Mouse (Mus musculus) embryonic facial prominence, embryonic 13.5 days (tissue): ENCODE data around the gene Bend7. TPM values are rescaled to one million over a fixed set of nuclear protein-coding genes. Genes with fewer than 3 reads are reported as not detected.

Experiments
- ATAC-seq: fragments of 200-750 bp; cut with Nextera tagmentation; 2 replicates; pipeline ENCODE4 v1.8.0; 2017; ENCODE audit warnings: low read depth; ENCODE audit not compliant: insufficient number of reproducible peaks, insufficient read depth, low FRiP score, low TSS enrichment
- H3K27ac ChIP-seq: fragments of 300-500 bp; sonication (generic); 2 replicates; pipeline ENCODE4 v1.5.1; 2015; ENCODE audit warnings: moderate library complexity, mild to moderate bottlenecking, inconsistent platforms
- H3K27me3 ChIP-seq: fragments of 300-500 bp; sonication (generic); 2 replicates; pipeline ENCODE4 v1.6.1; 2015; ENCODE audit warnings: mild to moderate bottlenecking, inconsistent platforms
- H3K36me3 ChIP-seq: fragments of 300-500 bp; sonication (generic); 2 replicates; pipeline ENCODE4 v1.6.1; 2015; ENCODE audit warnings: mild to moderate bottlenecking, inconsistent platforms
- H3K4me1 ChIP-seq: fragments of 300-500 bp; sonication (generic); 2 replicates; pipeline ENCODE4 v1.6.1; 2015; ENCODE audit warnings: inconsistent platforms
- H3K4me2 ChIP-seq: fragments of 300-500 bp; sonication (generic); 2 replicates; pipeline ENCODE4 v1.6.1; 2015; ENCODE audit warnings: moderate library complexity, mild to moderate bottlenecking, inconsistent platforms
- H3K4me3 ChIP-seq: fragments of 300-500 bp; sonication (generic); 2 replicates; pipeline ENCODE4 v1.5.1; 2015; ENCODE audit warnings: mild to moderate bottlenecking, inconsistent platforms
- H3K9ac ChIP-seq: fragments of 300-500 bp; sonication (generic); 2 replicates; pipeline ENCODE4 v1.6.1; 2015; ENCODE audit warnings: mild to moderate bottlenecking, inconsistent platforms
- H3K9me3 ChIP-seq: fragments of 300-500 bp; sonication (generic); 2 replicates; pipeline ENCODE4 v1.6.1; 2016; ENCODE audit warnings: inconsistent platforms
- WGBS: fragments of 180-500 bp; shearing (Covaris S2); methylation state at CpG from one replicate; pipeline ENCODE4 v1.1.7; 2015; ENCODE audit warnings: mixed read lengths; 5-methylcytosine and 5-hydroxymethylcytosine counted together
- polyA plus RNA-seq: library from polyadenylated mRNA; unstranded; fragments of >200 nt; fragmentation: Nextera tagmentation; extraction: Ambion mirVana; gene quantifications from 2 replicates; pipeline ENCODE4 v1.2.1, GENCODE M21; 2015

Bend7 gene
- 1.4 and 2.7 TPM in 2 replicates for polyA plus RNA-seq

GRCm38 (mm10) chr2:4717769-4718661 is at the start of gene Bend7:
Bend7 (plus strand) TSS chr2:4717831.
- ATAC-seq: peak; percentile 67
- Histone ChIP-seq H3K4me3 (peak within 1 kb of the TSS; percentile 74), H3K27ac (no peak within 1 kb of the TSS), H3K9me3 (no peaks in the 10 kb centered on the region), H3K27me3 (peaks cover 51% of the 10 kb centered on the region), H3K36me3 (no peaks in the 10 kb centered on the region), H3K9ac (peak within 1 kb of the TSS; percentile 77), H3K4me2 (peak within 1 kb of the TSS; percentile 91), H3K4me1 (no peaks in the 10 kb centered on the region)
- under 1% methylated on average over 90 of the region's 124 CpGs for WGBS

GRCm38 (mm10) chr2:4668626-4669025 is 49.0 kb upstream of the Bend7 start:
- no peak for ATAC-seq

GRCm38 (mm10) chr2:4669701-4670100 is 47.9 kb upstream of the Bend7 start:
- WGBS: 85% methylated on average over 8 of the region's 8 CpGs
- no peak overlapping the region for H3K4me2 ChIP-seq
- H3K36me3 ChIP-seq: no peaks in the 10 kb centered on the region
- no peak for ATAC-seq
- no peak overlapping the region for H3K27ac ChIP-seq
- no peaks in the 10 kb centered on the region for H3K27me3 ChIP-seq
- no peak overlapping the region for H3K4me3 ChIP-seq
- H3K4me1 ChIP-seq: no peaks in the 10 kb centered on the region
- H3K9me3 ChIP-seq: no peaks in the 10 kb centered on the region
- H3K9ac ChIP-seq: no peak overlapping the region

More at GRCm38 (mm10) chr2:4668626-4669025, 49.0 kb upstream of the Bend7 start:
- Histone ChIP-seq H3K4me2 (no peak overlapping the region), H3K27ac (no peak overlapping the region), H3K36me3 (no peaks in the 10 kb centered on the region), H3K9me3 (no peaks in the 10 kb centered on the region), H3K4me1 (no peaks in the 10 kb centered on the region), H3K4me3 (no peak overlapping the region), H3K9ac (no peak overlapping the region), H3K27me3 (no peaks in the 10 kb centered on the region)
- 81% methylated on average over 2 of the region's 2 CpGs for WGBS

GRCm38 (mm10) chr2:4671636-4672035 is 46.0 kb upstream of the Bend7 start:
- H3K9ac ChIP-seq: no peak overlapping the region
- H3K36me3 ChIP-seq: no peaks in the 10 kb centered on the region
- WGBS: 83% methylated on average over 8 of the region's 8 CpGs
- no peaks in the 10 kb centered on the region for H3K27me3 ChIP-seq
- H3K4me3 ChIP-seq: no peak overlapping the region
- H3K27ac ChIP-seq: no peak overlapping the region
- H3K4me1 ChIP-seq: no peaks in the 10 kb centered on the region
- no peak for ATAC-seq
- no peak overlapping the region for H3K4me2 ChIP-seq
- H3K9me3 ChIP-seq: no peaks in the 10 kb centered on the region

DNA sequence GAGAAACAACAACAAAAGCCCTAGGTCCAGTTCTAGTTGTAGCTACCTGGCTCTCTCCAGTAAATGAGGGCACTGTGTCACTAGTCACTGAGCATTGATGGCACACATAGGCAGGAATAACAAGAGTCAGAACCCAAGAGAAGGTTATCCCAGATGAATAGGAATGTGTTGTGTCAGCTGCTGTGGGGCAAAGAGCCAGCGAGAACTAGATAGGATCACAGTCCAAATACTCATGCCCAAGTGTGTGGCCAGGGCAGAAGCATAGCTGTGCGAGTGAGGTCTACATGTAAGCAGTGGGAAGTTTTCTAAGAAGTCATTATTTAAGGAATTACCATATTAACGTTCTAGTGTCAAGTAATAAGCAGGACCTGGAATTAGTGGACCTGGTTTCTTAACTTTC is 37.7 kb upstream of the Bend7 start:
- H3K27ac ChIP-seq: no peak overlapping the region
- ATAC-seq: no peak
- no peaks in the 10 kb centered on the region for H3K9me3 ChIP-seq
- H3K27me3 ChIP-seq: no peaks in the 10 kb centered on the region
- no peak overlapping the region for H3K4me3 ChIP-seq
- no peaks in the 10 kb centered on the region for H3K36me3 ChIP-seq
- H3K4me1 ChIP-seq: no peaks in the 10 kb centered on the region
- H3K9ac ChIP-seq: no peak overlapping the region
- no peak overlapping the region for H3K4me2 ChIP-seq
- 82% methylated on average over 3 of the region's 3 CpGs for WGBS

DNA sequence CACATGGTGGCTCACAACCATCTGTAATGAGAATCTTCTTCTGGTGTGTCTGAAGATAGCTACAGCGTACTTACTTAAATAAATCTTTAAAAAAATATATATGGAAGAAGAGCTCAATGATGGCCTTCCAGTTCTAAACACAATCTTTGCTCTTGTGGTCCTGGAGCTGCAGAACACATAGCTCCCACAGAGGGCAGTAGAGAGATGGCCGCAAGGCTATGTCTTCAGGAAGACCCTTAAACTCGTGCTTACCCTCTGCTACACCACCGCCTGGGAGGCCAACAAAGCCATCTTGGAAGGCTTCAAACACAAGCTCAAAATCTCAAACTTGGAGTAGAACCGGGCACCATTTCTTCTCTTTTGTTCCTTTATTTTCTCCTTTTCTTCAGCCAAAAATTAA is 6.4 kb upstream of the Bend7 start:
- H3K4me3 ChIP-seq: no peak overlapping the region
- H3K36me3 ChIP-seq: no peaks in the 10 kb centered on the region
- H3K27ac ChIP-seq: no peak overlapping the region
- ATAC-seq: no peak
- H3K4me1 ChIP-seq: no peaks in the 10 kb centered on the region
- no peaks in the 10 kb centered on the region for H3K9me3 ChIP-seq
- 52% methylated on average over 5 of the region's 5 CpGs for WGBS
- no peak overlapping the region for H3K9ac ChIP-seq
- peaks cover 15% of the 10 kb centered on the region for H3K27me3 ChIP-seq
- no peak overlapping the region for H3K4me2 ChIP-seq

DNA sequence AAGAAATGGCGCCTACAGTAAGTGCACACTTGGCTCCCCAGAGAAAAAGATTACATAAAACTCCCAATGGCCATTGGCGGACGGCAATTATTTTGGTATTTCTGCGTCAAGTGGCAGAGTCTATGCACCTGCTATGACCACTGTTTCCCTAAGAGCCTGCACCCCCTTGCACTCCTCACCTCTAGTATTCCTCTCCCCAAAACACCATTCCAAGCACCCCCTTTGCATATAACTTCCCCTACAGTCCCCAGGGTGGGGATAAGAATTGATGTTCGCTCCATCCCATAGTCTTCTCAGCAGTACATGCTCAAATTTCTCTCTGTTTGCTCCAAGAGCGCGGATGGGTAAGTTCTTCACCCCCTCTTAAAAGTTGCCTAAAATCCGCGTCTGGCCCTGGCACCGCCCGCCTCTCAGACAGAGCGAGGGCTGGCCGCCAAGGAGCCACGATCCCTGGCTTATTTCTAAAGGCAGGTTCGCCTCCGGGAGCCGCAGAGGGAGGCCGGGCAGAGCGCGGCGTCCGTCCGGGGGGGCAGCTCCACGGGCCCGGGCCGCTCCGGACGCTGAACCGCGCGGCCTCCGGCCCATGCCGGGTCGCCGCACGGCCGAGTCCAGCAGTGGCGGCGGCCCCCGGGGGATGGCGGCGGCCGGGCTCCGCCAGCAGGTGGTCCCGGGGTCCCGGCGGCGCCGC is 406 bp upstream of the Bend7 start:
- Histone ChIP-seq H3K27me3 (peaks cover 46% of the 10 kb centered on the region), H3K9ac (peak overlapping the region; percentile 77), H3K27ac (no peak overlapping the region), H3K4me1 (no peaks in the 10 kb centered on the region), H3K4me2 (peak overlapping the region; percentile 91), H3K4me3 (peak overlapping the region; percentile 74), H3K36me3 (no peaks in the 10 kb centered on the region), H3K9me3 (no peaks in the 10 kb centered on the region)
- ATAC-seq: peak; percentile 62; the same call in 1 of the 2 replicates
- 2% methylated on average over 42 of the region's 49 CpGs for WGBS

DNA sequence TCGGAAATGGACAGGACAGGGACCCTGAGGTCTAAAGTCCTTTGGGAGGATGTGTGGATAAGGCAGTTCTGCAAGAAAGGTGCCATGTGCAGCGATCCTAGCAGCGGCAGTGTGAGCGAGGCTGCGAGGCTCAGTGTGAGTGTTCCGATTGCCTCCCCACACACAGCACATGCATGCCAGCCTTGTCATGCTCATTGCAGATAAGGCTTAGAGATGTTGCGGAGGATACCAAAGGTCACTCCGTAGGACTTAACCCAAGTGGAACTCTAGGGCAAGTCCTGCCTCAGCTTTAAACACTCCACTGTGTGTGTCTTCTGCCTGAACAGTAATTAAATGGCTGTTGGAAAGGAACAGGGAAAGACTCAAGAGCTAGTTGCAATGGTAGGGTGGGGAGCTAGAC is 5.5 kb downstream of the Bend7 start:
- H3K27ac ChIP-seq: no peak overlapping the region
- WGBS: 84% methylated on average over 8 of the region's 8 CpGs
- H3K4me1 ChIP-seq: no peaks in the 10 kb centered on the region
- no peak overlapping the region for H3K4me3 ChIP-seq
- peaks cover 26% of the 10 kb centered on the region for H3K27me3 ChIP-seq
- no peak overlapping the region for H3K4me2 ChIP-seq
- H3K9me3 ChIP-seq: no peaks in the 10 kb centered on the region
- no peak overlapping the region for H3K9ac ChIP-seq
- no peak for ATAC-seq
- H3K36me3 ChIP-seq: no peaks in the 10 kb centered on the region

DNA sequence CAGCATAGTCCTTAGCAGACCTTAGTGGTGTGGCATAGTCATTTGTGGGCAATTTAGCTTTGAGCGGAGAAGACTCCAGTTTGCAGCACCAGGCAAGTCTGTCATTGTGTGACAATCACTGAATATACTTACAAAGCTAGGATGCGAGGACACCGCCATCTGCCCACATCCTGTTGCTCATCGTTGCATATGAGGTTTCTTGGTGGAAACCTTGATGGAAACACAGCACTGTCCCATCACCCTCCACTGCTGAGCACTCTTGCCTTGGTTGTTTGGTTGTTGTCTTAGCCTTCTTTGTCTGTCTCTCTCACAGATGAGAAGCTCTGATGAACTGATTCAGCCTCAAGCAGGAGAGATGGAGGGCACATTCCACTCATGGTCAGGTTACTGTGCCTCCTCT is 12.5 kb downstream of the Bend7 start:
- Histone ChIP-seq H3K27ac (no peak overlapping the region), H3K27me3 (no peaks in the 10 kb centered on the region), H3K4me2 (no peak overlapping the region), H3K4me1 (no peaks in the 10 kb centered on the region), H3K36me3 (no peaks in the 10 kb centered on the region), H3K4me3 (no peak overlapping the region), H3K9me3 (no peaks in the 10 kb centered on the region), H3K9ac (no peak overlapping the region)
- ATAC-seq: no peak
- 92% methylated on average over 4 of the region's 4 CpGs for WGBS

DNA sequence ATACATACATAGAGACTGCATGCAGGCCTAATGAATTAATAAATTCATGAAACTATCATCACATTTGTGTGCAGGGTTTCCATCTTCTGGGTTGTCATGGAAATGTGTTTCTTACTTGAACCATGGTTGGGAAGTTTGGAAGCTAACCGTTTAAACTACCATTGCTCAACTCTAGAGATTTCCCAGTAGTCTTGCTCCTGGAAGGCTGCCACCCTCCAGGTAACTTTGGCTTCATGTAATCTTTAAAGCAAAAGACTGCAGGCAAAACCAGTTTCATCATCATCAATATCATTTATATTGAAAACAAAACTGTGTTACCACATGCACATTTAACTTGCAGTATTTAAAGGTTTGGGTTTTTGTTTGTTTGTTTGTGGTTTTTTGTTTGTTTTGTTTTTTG is 16.3 kb downstream of the Bend7 start:
- no peak overlapping the region for H3K27ac ChIP-seq
- no peak overlapping the region for H3K4me2 ChIP-seq
- no peaks in the 10 kb centered on the region for H3K27me3 ChIP-seq
- H3K4me3 ChIP-seq: no peak overlapping the region
- H3K9me3 ChIP-seq: no peaks in the 10 kb centered on the region
- H3K36me3 ChIP-seq: no peaks in the 10 kb centered on the region
- 89% methylated on average over 1 of the region's 1 CpGs for WGBS
- H3K4me1 ChIP-seq: no peaks in the 10 kb centered on the region
- no peak for ATAC-seq
- no peak overlapping the region for H3K9ac ChIP-seq

GRCm38 (mm10) chr2:4736095-4736797 is 18.6 kb downstream of the Bend7 start:
- no peaks in the 10 kb centered on the region for H3K36me3 ChIP-seq
- H3K27me3 ChIP-seq: no peaks in the 10 kb centered on the region
- 84% methylated on average over 7 of the region's 7 CpGs for WGBS
- H3K4me3 ChIP-seq: no peak overlapping the region
- no peaks in the 10 kb centered on the region for H3K4me1 ChIP-seq
- no peaks in the 10 kb centered on the region for H3K9me3 ChIP-seq
- H3K4me2 ChIP-seq: no peak overlapping the region
- no peak overlapping the region for H3K9ac ChIP-seq
- ATAC-seq: no peak
- H3K27ac ChIP-seq: no peak overlapping the region
